Mouse (Mus musculus) megakaryocyte progenitor cell, adult 5-6 weeks (primary cell): ENCODE measurements at regions not wholly inside any gene's neighbourhood (a gene's known extent, or its start where the extent isn't known, plus 50 kb on each side); places are given as distances from the start of the nearest gene placed in this dataset.

ENCODE experiments used
- ATAC-seq: replicated peaks from 2 replicates; pipeline ENCODE4 v1.8.0; 2016; ENCODE audit warnings: mild to moderate bottlenecking, moderate TSS enrichment, inconsistent platforms; ENCODE audit not compliant: poor library complexity

GRCm38 (mm10) chr7:71046596-71046995, 304.7 kb downstream of the Gm10295 start:
- ATAC-seq: no peak

GRCm38 (mm10) chr7:71043789-71044188, 307.5 kb downstream of the Gm10295 start:
- no peak for ATAC-seq

- no peak for ATAC-seq
Observed at GRCm38 (mm10) chr7:71043128-71043527, 308.2 kb downstream of the Gm10295 start.

GRCm38 (mm10) chr7:71041388-71041787, 309.9 kb downstream of the Gm10295 start:
- no peak for ATAC-seq

GRCm38 (mm10) chr7:71040846-71041245, 310.4 kb downstream of the Gm10295 start:
- ATAC-seq: no peak

- ATAC-seq: no peak
Observed at GRCm38 (mm10) chr7:71038537-71038936, 312.7 kb downstream of the Gm10295 start.

GRCm38 (mm10) chr7:71033121-71033520, 318.2 kb downstream of the Gm10295 start:
- ATAC-seq: no peak

- no peak for ATAC-seq
Observed at GRCm38 (mm10) chr7:71023946-71024610, 327.2 kb downstream of the Gm10295 start.

- ATAC-seq: no peak
Observed at GRCm38 (mm10) chr7:71023253-71023945, 327.9 kb downstream of the Gm10295 start.
